Mouse (Mus musculus) MEL (cell line): ENCODE measurements around the gene Fgf16. TPM values are rescaled to one million over a fixed set of nuclear protein-coding genes. Genes with fewer than 3 reads are reported as not detected.

ENCODE experiments used
- DNase-seq: peaks from one replicate; pipeline ENCODE4 v3.0.0; 2011; ENCODE audit warnings: low read depth, low spot score
- H3K27ac ChIP-seq: 2 replicates; pipeline ENCODE4 v1.5.1; 2012; ENCODE audit warnings: low read depth, mild to moderate bottlenecking, control low read depth, low read length, moderate library complexity; ENCODE audit not compliant: control insufficient read depth
- H3K27me3 ChIP-seq, 2 experiments: fragments of 150-350 bp in 1 of 2; sonication (generic) in 1 of 2; 2 replicates each; pipeline ENCODE4 v1.6.1; 2012; ENCODE audit warnings: low read length in 2 of 2, mild to moderate bottlenecking in 2 of 2, improper control_type of control experiment in 1 of 2, moderate library complexity in 1 of 2; ENCODE audit not compliant: insufficient read depth in 2 of 2, control insufficient read depth in 1 of 2
- H3K36me3 ChIP-seq, 2 experiments: 2 replicates each; pipeline ENCODE4 v1.6.1; 2012 to 2014; ENCODE audit warnings: low read length in 2 of 2, improper control_type of control experiment in 1 of 2, inconsistent platforms in 1 of 2, mild to moderate bottlenecking in 1 of 2; ENCODE audit not compliant: insufficient read depth in 2 of 2, control insufficient read depth in 1 of 2
- H3K4me1 ChIP-seq, 2 experiments: fragments of 150-350 bp in 1 of 2; sonication (generic) in 1 of 2; 2 replicates each; pipeline ENCODE4 v1.6.1; 2012; ENCODE audit warnings: low read length in 2 of 2, improper control_type of control experiment in 1 of 2, mild to moderate bottlenecking in 1 of 2; ENCODE audit not compliant: insufficient read depth in 2 of 2, control insufficient read depth in 1 of 2
- H3K4me3 ChIP-seq, 2 experiments: fragments of 150-350 bp in 1 of 2; sonication (generic) in 1 of 2; 2 replicates each; pipeline ENCODE4 v1.5.1; 2012; ENCODE audit warnings: low read depth in 2 of 2, low read length in 2 of 2, mild to moderate bottlenecking in 2 of 2, moderate library complexity in 2 of 2, control low read depth in 1 of 2, improper control_type of control experiment in 1 of 2; ENCODE audit not compliant: control insufficient read depth in 1 of 2, insufficient read depth in 1 of 2
- H3K79me2 ChIP-seq: 2 replicates; pipeline ENCODE4 v1.6.1; 2012; ENCODE audit warnings: mild to moderate bottlenecking, low read length, moderate library complexity; ENCODE audit not compliant: control insufficient read depth, poor library complexity, insufficient read depth
- H3K9ac ChIP-seq: 2 replicates; pipeline ENCODE4 v1.6.1; 2012; ENCODE audit warnings: low read depth, mild to moderate bottlenecking, control low read depth, low read length, moderate library complexity; ENCODE audit not compliant: control insufficient read depth, poor library complexity, severe bottlenecking
- H3K9me3 ChIP-seq: fragments of 150-350 bp; sonication (generic); replicated peaks from 2 replicates; pipeline ENCODE4 v1.6.1; 2012; ENCODE audit warnings: mild to moderate bottlenecking, low read length, improper control_type of control experiment, moderate library complexity; ENCODE audit not compliant: insufficient read depth
- BHLHE40 ChIP-seq: IDR thresholded peaks from 2 replicates; pipeline ENCODE4 v1.6.1; 2012; ENCODE audit warnings: low read depth, mild to moderate bottlenecking, inconsistent platforms, low read length, improper control_type of control experiment, borderline replicate concordance
- E2F4 ChIP-seq: IDR thresholded peaks from 2 replicates; pipeline ENCODE4 v1.6.1; 2011; ENCODE audit warnings: low read depth, low read length, improper control_type of control experiment, borderline replicate concordance
- ELF1 ChIP-seq: IDR thresholded peaks from 2 replicates; pipeline ENCODE4 v1.6.1; 2014; ENCODE audit warnings: low read depth, mild to moderate bottlenecking, inconsistent platforms, low read length, improper control_type of control experiment, moderate library complexity
- EP300 ChIP-seq, 2 experiments: IDR thresholded peaks; 2 replicates each; pipeline ENCODE4 v1.6.1; 2011; ENCODE audit warnings: improper control_type of control experiment in 2 of 2, low read length in 2 of 2, low read depth in 1 of 2, mild to moderate bottlenecking in 1 of 2
- HCFC1 ChIP-seq: IDR thresholded peaks from 2 replicates; pipeline ENCODE4 v1.6.1; 2012; ENCODE audit warnings: low read depth, mild to moderate bottlenecking, inconsistent platforms, low read length, improper control_type of control experiment, moderate library complexity
- MYB ChIP-seq: IDR thresholded peaks from 2 replicates; pipeline ENCODE4 v1.6.1; 2011; ENCODE audit warnings: mild to moderate bottlenecking, low read depth, low read length, improper control_type of control experiment
- MYC ChIP-seq: IDR thresholded peaks from 2 replicates; pipeline ENCODE4 v1.6.1; 2011; ENCODE audit warnings: low read depth, mild to moderate bottlenecking, low read length, improper control_type of control experiment, moderate library complexity
- POLR2A ChIP-seq, 2 experiments: IDR thresholded peaks; 2 replicates each; pipeline ENCODE4 v1.6.1; 2011 to 2012; ENCODE audit warnings: low read length in 2 of 2, mild to moderate bottlenecking in 2 of 2, control low read depth in 1 of 2, improper control_type of control experiment in 1 of 2, low read depth in 1 of 2, moderate library complexity in 1 of 2; ENCODE audit not compliant: control insufficient read depth in 1 of 2, insufficient read depth in 1 of 2, poor library complexity in 1 of 2
- POLR2AphosphoS2 ChIP-seq: IDR thresholded peaks from 2 replicates; pipeline ENCODE4 v1.6.1; 2011; ENCODE audit warnings: low read length, improper control_type of control experiment
- SMC3 ChIP-seq: IDR thresholded peaks from 2 replicates; pipeline ENCODE4 v1.6.1; 2011; ENCODE audit warnings: low read depth, low read length, improper control_type of control experiment
- TAL1 ChIP-seq: IDR thresholded peaks from 2 replicates; pipeline ENCODE4 v1.6.1; 2012; ENCODE audit warnings: mild to moderate bottlenecking, inconsistent platforms, low read length, moderate library complexity, mixed read lengths
- TBP ChIP-seq: IDR thresholded peaks from 2 replicates; pipeline ENCODE4 v1.8.0; 2011; ENCODE audit warnings: low read depth, low read length, improper control_type of control experiment
- UBTF ChIP-seq: IDR thresholded peaks from 2 replicates; pipeline ENCODE4 v1.6.1; 2012; ENCODE audit warnings: low read depth, mild to moderate bottlenecking, inconsistent platforms, low read length, improper control_type of control experiment, moderate library complexity, borderline replicate concordance; ENCODE audit not compliant: insufficient read depth
- USF1 ChIP-seq: IDR thresholded peaks from 2 replicates; pipeline ENCODE4 v1.6.1; 2014; ENCODE audit warnings: low read depth, mild to moderate bottlenecking, inconsistent platforms, low read length, improper control_type of control experiment, moderate library complexity
- ZC3H11A ChIP-seq: IDR thresholded peaks from 2 replicates; pipeline ENCODE4 v1.6.1; 2012; ENCODE audit warnings: low read depth, mild to moderate bottlenecking, inconsistent platforms, low read length, improper control_type of control experiment
- ZKSCAN1 ChIP-seq: IDR thresholded peaks from 2 replicates; pipeline ENCODE4 v1.6.1; 2012; ENCODE audit warnings: low read depth, mild to moderate bottlenecking, inconsistent platforms, low read length, improper control_type of control experiment, moderate library complexity
- ZNF384 ChIP-seq: IDR thresholded peaks from 2 replicates; pipeline ENCODE4 v1.6.1; 2012; ENCODE audit warnings: low read depth, mild to moderate bottlenecking, inconsistent platforms, low read length, improper control_type of control experiment
- polyA plus RNA-seq, 2 experiments: library from polyadenylated mRNA; stranded (reverse) in 1 of 2; unstranded in 1 of 2; fragments of >175 nt in 1 of 2; fragments of >200 nt in 1 of 2; gene quantifications; 2 replicates each; pipeline versions ENCODE4 v1.2.1 to v1.2.4; 2012; ENCODE audit warnings: low replicate concordance in 2 of 2, low read depth in 1 of 2; ENCODE audit not compliant: insufficient read length in 2 of 2, insufficient read depth in 1 of 2, missing spikeins in 1 of 2
- total RNA-seq: library from RNA; depleted of rRNA; stranded (reverse); fragments of 300-350 nt; gene quantifications from 2 replicates; pipeline ENCODE4 v1.2.3, GENCODE M21; 2012

Fgf16 gene
- total and polyA plus RNA-seq, 3 experiments = not detected

DNA sequence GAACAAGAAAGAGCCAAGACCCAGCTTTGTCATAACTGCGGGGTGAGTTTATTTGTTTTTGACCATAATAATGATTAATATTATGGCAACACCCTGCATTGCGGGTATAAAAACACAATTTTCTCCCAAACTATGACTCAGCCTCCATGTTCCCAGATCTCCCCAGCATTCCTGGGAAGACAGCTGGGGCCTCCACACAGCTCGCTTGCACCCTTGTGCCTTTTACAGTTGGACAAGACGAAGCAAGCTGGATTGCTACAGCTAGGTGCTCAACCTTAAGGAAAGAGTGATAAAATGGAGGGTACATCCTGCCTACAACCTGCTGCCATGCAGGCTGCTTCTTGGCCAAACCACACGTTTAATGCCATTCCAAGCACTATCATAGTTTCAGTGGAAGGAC, 45.7 kb upstream of the Fgf16 start:
- Histone ChIP-seq H3K9ac (no peak overlapping the region), H3K4me1 (no peaks in the 10 kb centered on the region), H3K9me3 (no peaks in the 10 kb centered on the region), H3K4me3 (no peak overlapping the region), H3K27me3 (no peaks in the 10 kb centered on the region), H3K36me3 (no peaks in the 10 kb centered on the region), H3K27ac (no peak overlapping the region)
- no peak for DNase-seq
- no peak for TF ChIP-seq SMC3
- no peak for TF ChIP-seq BHLHE40
- TF ChIP-seq ZKSCAN1 = no peak
- no peak for TF ChIP-seq ELF1
- TF ChIP-seq TAL1 = no peak
- TF ChIP-seq E2F4 = no peak
- no peak for TF ChIP-seq ZNF384
- TF ChIP-seq POLR2AphosphoS2 = no peak
- no peak for TF ChIP-seq MYB
- no peak for TF ChIP-seq TBP
- TF ChIP-seq ZC3H11A = no peak
- no peak for TF ChIP-seq HCFC1
- TF ChIP-seq, all 39 proteins: peak for 0
- H3K79me2 ChIP-seq = no peaks in the 10 kb centered on the region

DNA sequence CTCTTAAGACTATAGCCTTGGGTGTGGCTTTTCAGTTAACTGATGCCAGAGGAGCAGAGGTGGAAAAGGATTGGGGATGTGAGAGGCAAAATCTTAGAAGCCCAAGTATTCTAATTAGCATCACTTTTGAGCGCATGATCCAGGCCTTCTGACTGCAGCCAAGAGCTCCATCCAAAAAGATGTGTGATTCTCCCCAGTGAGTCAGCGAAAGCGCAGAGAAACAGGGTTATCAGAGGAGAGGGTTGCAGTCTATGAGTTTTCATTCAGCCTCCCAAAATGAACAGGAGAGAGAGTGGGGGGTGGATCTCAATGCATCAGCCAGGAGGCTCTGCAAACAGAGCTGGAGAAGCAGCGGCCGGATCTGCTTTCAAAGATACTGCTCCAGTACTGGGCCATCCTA, 45.1 kb upstream of the Fgf16 start:
- no peak overlapping the region for H3K4me3 ChIP-seq
- no peaks in the 10 kb centered on the region for H3K36me3 ChIP-seq
- TF ChIP-seq EP300 (IDR thresholded peaks at IDR 0.05; ENCODE audit: low read depth in 1 of 2, low read length in 2 of 2) (no peak), MYB (no peak), HCFC1 (no peak), TBP (no peak)
- H3K79me2 ChIP-seq = no peaks in the 10 kb centered on the region
- no peaks in the 10 kb centered on the region for H3K9me3 ChIP-seq
- H3K4me1 ChIP-seq = no peaks in the 10 kb centered on the region
- H3K27me3 ChIP-seq = no peaks in the 10 kb centered on the region
- H3K27ac ChIP-seq = no peak overlapping the region
- DNase-seq = no peak
- H3K9ac ChIP-seq = no peak overlapping the region

- Histone ChIP-seq H3K4me1 (no peaks in the 10 kb centered on the region), H3K4me3 (no peak overlapping the region), H3K27ac (no peak overlapping the region), H3K79me2 (no peaks in the 10 kb centered on the region), H3K9ac (no peak overlapping the region), H3K9me3 (no peaks in the 10 kb centered on the region), H3K36me3 (no peaks in the 10 kb centered on the region), H3K27me3 (no peaks in the 10 kb centered on the region)
- peak; percentile 44 for DNase-seq
- no peak for TF ChIP-seq POLR2A (IDR thresholded peaks at IDR 0.05; ENCODE audit: control insufficient read depth in 1 of 2, insufficient read depth in 1 of 2, low read depth in 1 of 2, low read length in 2 of 2, poor library complexity in 1 of 2)
- no peak for TF ChIP-seq UBTF
- no peak for TF ChIP-seq TAL1
- TF ChIP-seq BHLHE40 = no peak
- no peak for TF ChIP-seq USF1
- no peak for TF ChIP-seq MYC
Observed at GRCm38 (mm10) chrX:105724174-105724573, 39.9 kb upstream of the Fgf16 start.
